Mouse (Mus musculus) hindbrain, embryonic 14.5 days (tissue): ENCODE data around the gene Tma7. TPM values are rescaled to one million over a fixed set of nuclear protein-coding genes. Genes with fewer than 3 reads are reported as not detected.
A peak's percentile ranks its signal among the peaks of the same experiment; 100 is the strongest.

Experiments
- ATAC-seq: fragments of 200-750 bp; cut with Nextera tagmentation; 2 replicates; pipeline ENCODE4 v1.8.0; 2017; ENCODE audit warnings: moderate number of reproducible peaks, mild to moderate bottlenecking, moderate TSS enrichment, moderate library complexity; ENCODE audit not compliant: low FRiP score
- DNase-seq: peaks from one replicate; pipeline ENCODE4 v3.0.0-alpha.2; 2015; ENCODE audit warnings: low spot score
- H3K27ac ChIP-seq: fragments of 300-500 bp; sonication (generic); 2 replicates; pipeline ENCODE4 v1.5.1; 2014; ENCODE audit warnings: mild to moderate bottlenecking, moderate library complexity
- H3K27me3 ChIP-seq: fragments of 300-500 bp; sonication (generic); 2 replicates; pipeline ENCODE4 v1.6.1; 2014; ENCODE audit warnings: mild to moderate bottlenecking, low read length, mixed read lengths; ENCODE audit not compliant: control insufficient read depth, insufficient read depth
- H3K36me3 ChIP-seq: fragments of 300-500 bp; sonication (generic); replicated peaks from 2 replicates; pipeline ENCODE4 v1.6.1; 2014; ENCODE audit not compliant: control insufficient read depth, insufficient read depth
- H3K4me1 ChIP-seq: fragments of 300-500 bp; sonication (generic); replicated peaks from 2 replicates; pipeline ENCODE4 v1.6.1; 2014; ENCODE audit warnings: antibody characterized with exemption, low read length, mixed read lengths; ENCODE audit not compliant: control insufficient read depth, insufficient read depth
- H3K4me2 ChIP-seq: fragments of 300-500 bp; sonication (generic); replicated peaks from 2 replicates; pipeline ENCODE4 v1.6.1; 2014; ENCODE audit warnings: mild to moderate bottlenecking, moderate library complexity
- H3K4me3 ChIP-seq: fragments of 300-500 bp; sonication (generic); replicated peaks from 2 replicates; pipeline ENCODE4 v1.5.1; 2014; ENCODE audit warnings: mild to moderate bottlenecking, low read length
- H3K9ac ChIP-seq: fragments of 300-500 bp; sonication (generic); 2 replicates; pipeline ENCODE4 v1.6.1; 2014
- H3K9me3 ChIP-seq: fragments of 300-500 bp; sonication (generic); 2 replicates; pipeline ENCODE4 v1.6.1; 2016; ENCODE audit warnings: low read length; ENCODE audit not compliant: control insufficient read depth
- WGBS: fragments of 180-500 bp; shearing (Covaris S2); extraction: QIAGEN DNeasy Blood & Tissue Kit; methylation state at CpG from one replicate; pipeline ENCODE4 v1.1.7; 2014; 5-methylcytosine and 5-hydroxymethylcytosine counted together
- polyA plus RNA-seq: library from polyadenylated mRNA; unstranded; fragments of >200 nt; fragmentation: Nextera tagmentation; extraction: Ambion mirVana; gene quantifications from 2 replicates; pipeline ENCODE4 v1.2.1, GENCODE M21; 2014

Tma7 gene
- polyA plus RNA-seq, 1 experiment from 2014 or later, result 800 TPM

- Histone ChIP-seq H3K27ac (no peak overlapping the region), H3K36me3 (peaks cover 85% of the 10 kb centered on the region), H3K4me1 (peaks cover 13% of the 10 kb centered on the region), H3K4me2 (no peak overlapping the region), H3K9ac (no peak overlapping the region), H3K4me3 (no peak overlapping the region), H3K27me3 (no peaks in the 10 kb centered on the region), H3K9me3 (no peaks in the 10 kb centered on the region)
- WGBS, result 92% methylated on average over 16 of the region's 16 CpGs
- DNase-seq (no peak), ATAC-seq (0 out of 2 replicates have a peak, but pooled peaks have one; percentile 15)
Observed at GRCm38 (mm10) chr9:109060184-109060897, 22.0 kb downstream of the Tma7 start.

GRCm38 (mm10) chr9:109059136-109059903 is 23.1 kb downstream of the Tma7 start, which contains the start of gene Trex1:
Gene Trex1, minus strand, starts transcription at chr9:109059734.
- Histone ChIP-seq H3K4me1 (peaks cover 17% of the 10 kb centered on the region), H3K36me3 (peaks cover 74% of the 10 kb centered on the region), H3K4me3 (peak within 1 kb of the TSS; percentile 32), H3K27ac (peak within 1 kb of the TSS; percentile 82), H3K27me3 (no peaks in the 10 kb centered on the region), H3K4me2 (peak within 1 kb of the TSS; percentile 61), H3K9ac (peak within 1 kb of the TSS; percentile 64), H3K9me3 (no peaks in the 10 kb centered on the region)
- ATAC-seq (peak; percentile 65), DNase-seq (peak; percentile 80)
- WGBS, result 29% methylated on average over 15 of the region's 15 CpGs

- Histone ChIP-seq H3K9ac (no peak overlapping the region), H3K27me3 (no peaks in the 10 kb centered on the region), H3K27ac (peak overlapping the region; percentile 82; the same call in 1 of the 2 replicates), H3K4me2 (peak overlapping the region; percentile 61; the same call in 1 of the 2 replicates), H3K36me3 (peaks cover 63% of the 10 kb centered on the region), H3K4me1 (peaks cover 17% of the 10 kb centered on the region), H3K4me3 (no peak overlapping the region), H3K9me3 (no peaks in the 10 kb centered on the region)
- ATAC-seq (no peak), DNase-seq (no peak)
- 94% methylated on average over 19 of the region's 19 CpGs for WGBS
Observed at GRCm38 (mm10) chr9:109058006-109058765, 24.2 kb downstream of the Tma7 start.

GRCm38 (mm10) chr9:109057543-109057942 is 24.8 kb downstream of the Tma7 start:
- 94% methylated on average over 5 of the region's 5 CpGs for WGBS

GRCm38 (mm10) chr9:109056916-109057315 is 25.5 kb downstream of the Tma7 start:
- WGBS, result 91% methylated on average over 4 of the region's 4 CpGs
- H3K9ac ChIP-seq, result no peak overlapping the region
- DNase-seq (no peak), ATAC-seq (no peak)
- no peak overlapping the region for H3K27ac ChIP-seq
- peaks cover 17% of the 10 kb centered on the region for H3K4me1 ChIP-seq
- no peak overlapping the region for H3K4me3 ChIP-seq
- no peaks in the 10 kb centered on the region for H3K9me3 ChIP-seq
- H3K36me3 ChIP-seq, result peaks cover 50% of the 10 kb centered on the region
- no peaks in the 10 kb centered on the region for H3K27me3 ChIP-seq
- no peak overlapping the region for H3K4me2 ChIP-seq

More at GRCm38 (mm10) chr9:109057543-109057942, 24.8 kb downstream of the Tma7 start:
- Histone ChIP-seq H3K4me1 (peaks cover 17% of the 10 kb centered on the region), H3K36me3 (peaks cover 57% of the 10 kb centered on the region), H3K9ac (no peak overlapping the region), H3K27ac (no peak overlapping the region), H3K27me3 (no peaks in the 10 kb centered on the region), H3K4me3 (no peak overlapping the region), H3K4me2 (no peak overlapping the region), H3K9me3 (no peaks in the 10 kb centered on the region)
- DNase-seq, result no peak
- ATAC-seq, result no peak

- Histone ChIP-seq H3K27ac (no peak overlapping the region), H3K4me1 (peaks cover 17% of the 10 kb centered on the region), H3K4me2 (no peak overlapping the region), H3K27me3 (no peaks in the 10 kb centered on the region), H3K9me3 (no peaks in the 10 kb centered on the region), H3K9ac (no peak overlapping the region), H3K36me3 (peaks cover 49% of the 10 kb centered on the region), H3K4me3 (no peak overlapping the region)
- DNase-seq, result no peak
- no peak for ATAC-seq
- 94% methylated on average over 17 of the region's 17 CpGs for WGBS
Observed at GRCm38 (mm10) chr9:109056081-109056690, 26.2 kb downstream of the Tma7 start.

- ATAC-seq, result no peak
- H3K27ac ChIP-seq, result peak overlapping the region; percentile 43
- peaks cover 43% of the 10 kb centered on the region for H3K36me3 ChIP-seq
- no peaks in the 10 kb centered on the region for H3K27me3 ChIP-seq
- H3K9ac ChIP-seq, result peak overlapping the region; percentile 31
- no peak for DNase-seq
- peaks cover 17% of the 10 kb centered on the region for H3K4me1 ChIP-seq
- peak overlapping the region; percentile 50 for H3K4me2 ChIP-seq
- peak overlapping the region; percentile 25 for H3K4me3 ChIP-seq
- no peaks in the 10 kb centered on the region for H3K9me3 ChIP-seq
- WGBS, result 94% methylated on average over 12 of the region's 12 CpGs
Observed at GRCm38 (mm10) chr9:109055271-109056030, 26.9 kb downstream of the Tma7 start.

- H3K4me1 ChIP-seq, result peaks cover 17% of the 10 kb centered on the region
- H3K27ac ChIP-seq, result peak overlapping the region; percentile 43
- peaks cover 38% of the 10 kb centered on the region for H3K36me3 ChIP-seq
- ATAC-seq (peak; percentile 79), DNase-seq (peak; percentile 70)
- peak overlapping the region; percentile 50 for H3K4me2 ChIP-seq
- peak overlapping the region; percentile 31 for H3K9ac ChIP-seq
- 12% methylated on average over 7 of the region's 7 CpGs for WGBS
- no peaks in the 10 kb centered on the region for H3K27me3 ChIP-seq
- peak overlapping the region; percentile 25 for H3K4me3 ChIP-seq
- H3K9me3 ChIP-seq, result no peaks in the 10 kb centered on the region
Observed at GRCm38 (mm10) chr9:109054712-109055111, 27.7 kb downstream of the Tma7 start.
